Mouse (Mus musculus): ENCODE measurements around the gene Gm7697.
"Not testable (repeated sequence)": the region's sequence is repeated elsewhere in the genome, so short reads cannot be mapped to it uniquely, and the experiment has no call there.

DNA sequence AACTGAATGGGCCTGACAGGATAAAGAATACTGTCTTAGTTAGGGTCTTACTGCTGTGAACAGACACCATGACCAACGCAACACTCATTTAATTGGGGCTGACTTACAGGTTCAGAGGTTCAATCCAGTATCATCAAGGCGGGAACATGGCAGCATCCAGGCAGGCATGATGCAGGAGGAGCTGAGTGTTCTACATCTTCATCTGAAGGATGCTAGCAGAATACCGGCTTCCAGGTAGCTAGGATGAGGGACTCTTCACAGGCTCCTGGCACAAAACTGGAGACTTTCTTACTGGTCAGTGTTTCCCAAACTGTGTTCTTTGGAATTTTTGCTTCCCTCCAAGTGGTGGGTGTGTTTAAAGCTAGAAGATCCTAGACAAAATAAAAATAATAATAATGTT, 25.3 kb upstream of the Gm7697 start:
- not testable (repeated sequence) for TF ChIP-seq POLR2A (IDR thresholded peaks at IDR 0.05; ENCODE audit: borderline replicate concordance, control insufficient read depth, low read depth, low read length); CTCF (IDR thresholded peaks at IDR 0.05; ENCODE audit: control insufficient read depth, insufficient read depth, low read length)
